Mouse (Mus musculus): ENCODE results near the gene St6galnac3. TPM values are rescaled to one million over a fixed set of nuclear protein-coding genes. Genes with fewer than 3 reads are reported as not detected.

The St6galnac3 gene
- polyA plus RNA-seq, 1 experiment, result 8.4 TPM

- 82% methylated on average over 9 of the region's 9 CpGs for WGBS
- H3K4me3 ChIP-seq (replicated peaks; ENCODE audit: extremely low read depth, low read depth, low read length), result no peak overlapping the region
- no peaks in the 10 kb centered on the region for H3K4me1 ChIP-seq (ENCODE audit: control insufficient read depth, insufficient read depth, low read length)
- no peak for DNase-seq
- TF ChIP-seq POLR2A (IDR thresholded peaks at IDR 0.05; ENCODE audit: borderline replicate concordance, extremely low read depth, low read depth, low read length) (no peak), CTCF (IDR thresholded peaks at IDR 0.05; ENCODE audit: insufficient read depth, low read length) (no peak)
These were observed 214.8 kb downstream of the St6galnac3 start for GRCm38 (mm10) chr3:153510048-153510630.

- TF ChIP-seq POLR2A (IDR thresholded peaks at IDR 0.05; ENCODE audit: borderline replicate concordance, extremely low read depth, low read depth, low read length), result no peak
- no peak for TF ChIP-seq CTCF (IDR thresholded peaks at IDR 0.05; ENCODE audit: insufficient read depth, low read length)
- WGBS, result 74% methylated on average over 4 of the region's 4 CpGs
- H3K4me3 ChIP-seq (replicated peaks; ENCODE audit: extremely low read depth, low read depth, low read length), result no peak overlapping the region
- H3K4me1 ChIP-seq (ENCODE audit: control insufficient read depth, insufficient read depth, low read length), result no peaks in the 10 kb centered on the region
- DNase-seq, result no peak
These were observed 215.3 kb downstream of the St6galnac3 start for GRCm38 (mm10) chr3:153509643-153510042.

GRCm38 (mm10) chr3:153509029-153509428 is 215.9 kb downstream of the St6galnac3 start:
- TF ChIP-seq CTCF (IDR thresholded peaks at IDR 0.05; ENCODE audit: insufficient read depth, low read length) (no peak), POLR2A (IDR thresholded peaks at IDR 0.05; ENCODE audit: borderline replicate concordance, extremely low read depth, low read depth, low read length) (no peak)
- Histone ChIP-seq H3K4me1 (ENCODE audit: control insufficient read depth, insufficient read depth, low read length) (no peaks in the 10 kb centered on the region), H3K4me3 (replicated peaks; ENCODE audit: extremely low read depth, low read depth, low read length) (no peak overlapping the region)
- no peak for DNase-seq
- 93% methylated on average over 3 of the region's 3 CpGs for whole genome bisulfite sequencing

- TF ChIP-seq POLR2A (IDR thresholded peaks at IDR 0.05; ENCODE audit: borderline replicate concordance, extremely low read depth, low read depth, low read length), result no peak
- no peak for TF ChIP-seq CTCF (IDR thresholded peaks at IDR 0.05; ENCODE audit: insufficient read depth, low read length)
- no peak for DNase-seq
- H3K4me3 ChIP-seq (replicated peaks; ENCODE audit: extremely low read depth, low read depth, low read length), result no peak overlapping the region
- no peaks in the 10 kb centered on the region for H3K4me1 ChIP-seq (ENCODE audit: control insufficient read depth, insufficient read depth, low read length)
- WGBS, result 85% methylated on average over 2 of the region's 2 CpGs
These were observed 216.4 kb downstream of the St6galnac3 start for GRCm38 (mm10) chr3:153508592-153508991.

- no peak overlapping the region for H3K4me3 ChIP-seq (replicated peaks; ENCODE audit: extremely low read depth, low read depth, low read length)
- TF ChIP-seq POLR2A (IDR thresholded peaks at IDR 0.05; ENCODE audit: borderline replicate concordance, extremely low read depth, low read depth, low read length), result no peak
- no peak for TF ChIP-seq CTCF (IDR thresholded peaks at IDR 0.05; ENCODE audit: insufficient read depth, low read length)
- 90% methylated on average over 2 of the region's 2 CpGs for WGBS
- no peaks in the 10 kb centered on the region for H3K4me1 ChIP-seq (ENCODE audit: control insufficient read depth, insufficient read depth, low read length)
- DNase-seq, result no peak
These were observed 217.4 kb downstream of the St6galnac3 start for GRCm38 (mm10) chr3:153507599-153507998.

GRCm38 (mm10) chr3:153502488-153502887 is 222.5 kb downstream of the St6galnac3 start:
- no peak for DNase-seq
- TF ChIP-seq CTCF (IDR thresholded peaks at IDR 0.05; ENCODE audit: insufficient read depth, low read length) (no peak), POLR2A (IDR thresholded peaks at IDR 0.05; ENCODE audit: borderline replicate concordance, extremely low read depth, low read depth, low read length) (no peak)
- WGBS, result 82% methylated on average over 4 of the region's 4 CpGs

GRCm38 (mm10) chr3:153501333-153501877 is 223.6 kb downstream of the St6galnac3 start:
- WGBS, result 59% methylated on average over 3 of the region's 3 CpGs
- TF ChIP-seq POLR2A (IDR thresholded peaks at IDR 0.05; ENCODE audit: borderline replicate concordance, extremely low read depth, low read depth, low read length), result no peak
- TF ChIP-seq CTCF (IDR thresholded peaks at IDR 0.05; ENCODE audit: insufficient read depth, low read length), result peak; percentile 89
- peak; percentile 60 for DNase-seq
- Histone ChIP-seq H3K4me3 (replicated peaks; ENCODE audit: extremely low read depth, low read depth, low read length) (no peak overlapping the region), H3K4me1 (ENCODE audit: control insufficient read depth, insufficient read depth, low read length) (no peaks in the 10 kb centered on the region; the same call in 1 of the 2 replicates)

More at GRCm38 (mm10) chr3:153502488-153502887, 222.5 kb downstream of the St6galnac3 start:
- H3K4me3 ChIP-seq (replicated peaks; ENCODE audit: extremely low read depth, low read depth, low read length), result no peak overlapping the region
- no peaks in the 10 kb centered on the region for H3K4me1 ChIP-seq (ENCODE audit: control insufficient read depth, insufficient read depth, low read length)

GRCm38 (mm10) chr3:153492986-153493385 is 232.0 kb downstream of the St6galnac3 start:
- H3K4me3 ChIP-seq (replicated peaks; ENCODE audit: extremely low read depth, low read depth, low read length), result no peak overlapping the region
- no peak for TF ChIP-seq POLR2A (IDR thresholded peaks at IDR 0.05; ENCODE audit: borderline replicate concordance, extremely low read depth, low read depth, low read length)
- no peak for DNase-seq
- WGBS, result 9% methylated on average over 1 of the region's 1 CpGs
- H3K4me1 ChIP-seq (ENCODE audit: control insufficient read depth, insufficient read depth, low read length), result peaks cover 3% of the 10 kb centered on the region

GRCm38 (mm10) chr3:153489718-153490117 is 235.3 kb downstream of the St6galnac3 start:
- TF ChIP-seq CTCF (IDR thresholded peaks at IDR 0.05; ENCODE audit: insufficient read depth, low read length) (no peak), POLR2A (IDR thresholded peaks at IDR 0.05; ENCODE audit: borderline replicate concordance, extremely low read depth, low read depth, low read length) (no peak)
- 74% methylated on average over 9 of the region's 9 CpGs for WGBS
- Histone ChIP-seq H3K4me1 (ENCODE audit: control insufficient read depth, insufficient read depth, low read length) (peaks cover 3% of the 10 kb centered on the region), H3K4me3 (replicated peaks; ENCODE audit: extremely low read depth, low read depth, low read length) (no peak overlapping the region)
- DNase-seq, result no peak

- DNase-seq, result no peak
- 77% methylated on average over 5 of the region's 5 CpGs for WGBS
- TF ChIP-seq CTCF (IDR thresholded peaks at IDR 0.05; ENCODE audit: insufficient read depth, low read length), result no peak
- TF ChIP-seq POLR2A (IDR thresholded peaks at IDR 0.05; ENCODE audit: borderline replicate concordance, extremely low read depth, low read depth, low read length), result no peak
- peaks cover 3% of the 10 kb centered on the region for H3K4me1 ChIP-seq (ENCODE audit: control insufficient read depth, insufficient read depth, low read length)
- H3K4me3 ChIP-seq (replicated peaks; ENCODE audit: extremely low read depth, low read depth, low read length), result no peak overlapping the region
These were observed 236.0 kb downstream of the St6galnac3 start for GRCm38 (mm10) chr3:153488931-153489330.

All from lung, adult 2 months (tissue).